Mouse (Mus musculus) 416B (cell line): ENCODE data around the gene Klhl25.
"Not testable (repeated sequence)": the region's sequence is repeated elsewhere in the genome, so short reads cannot be mapped to it uniquely, and the experiment has no call there.

Experiments used
- DNase-seq: peaks from one replicate; pipeline ENCODE4 v3.0.0; 2011; ENCODE audit warnings: low read depth

Klhl25 gene

GRCm38 (mm10) chr7:75873216-75873615, 25.1 kb downstream of the Klhl25 start:
- DNase-seq: peak; percentile 13

- no peak for DNase-seq
Observed at GRCm38 (mm10) chr7:75873746-75874145, 25.6 kb downstream of the Klhl25 start.

- DNase-seq: not testable (repeated sequence)
Observed at GRCm38 (mm10) chr7:75879436-75879835, 31.3 kb downstream of the Klhl25 start.

GRCm38 (mm10) chr7:75880236-75880635, 32.1 kb downstream of the Klhl25 start:
- no peak for DNase-seq

GRCm38 (mm10) chr7:75880650-75881049, 32.5 kb downstream of the Klhl25 start:
- DNase-seq: peak; percentile 81

GRCm38 (mm10) chr7:75881376-75881775, 33.3 kb downstream of the Klhl25 start:
- DNase-seq: peak; percentile 72

GRCm38 (mm10) chr7:75881791-75882190, 33.7 kb downstream of the Klhl25 start:
- DNase-seq: peak; percentile 12

- DNase-seq: no peak
Observed at GRCm38 (mm10) chr7:75891466-75891865, 43.4 kb downstream of the Klhl25 start.

- DNase-seq: peak; percentile 91
Observed at GRCm38 (mm10) chr7:75892737-75893136, 44.6 kb downstream of the Klhl25 start.

- DNase-seq: no peak
Observed at GRCm38 (mm10) chr7:75893709-75894108, 45.6 kb downstream of the Klhl25 start.

GRCm38 (mm10) chr7:75897041-75897440, 48.9 kb downstream of the Klhl25 start:
- DNase-seq: no peak

- no peak for DNase-seq
Observed at GRCm38 (mm10) chr7:75899102-75899501, 51.0 kb downstream of the Klhl25 start.

GRCm38 (mm10) chr7:75899517-75899916, 51.4 kb downstream of the Klhl25 start:
- DNase-seq: peak; percentile 52

GRCm38 (mm10) chr7:75899954-75900353, 51.8 kb downstream of the Klhl25 start:
- DNase-seq: peak; percentile 67

GRCm38 (mm10) chr7:75905145-75905544, 57.0 kb downstream of the Klhl25 start:
- DNase-seq: no peak

- peak; percentile 79 for DNase-seq
Observed at GRCm38 (mm10) chr7:75910035-75910651, 62.0 kb downstream of the Klhl25 start.

- DNase-seq: no peak
Observed at GRCm38 (mm10) chr7:75910652-75911035, 62.5 kb downstream of the Klhl25 start.

- peak; percentile 70 for DNase-seq
Observed at GRCm38 (mm10) chr7:75913952-75914351, 65.8 kb downstream of the Klhl25 start.

GRCm38 (mm10) chr7:75915550-75915949, 67.4 kb downstream of the Klhl25 start:
- not testable (repeated sequence) for DNase-seq

GRCm38 (mm10) chr7:75917662-75918061, 69.6 kb downstream of the Klhl25 start:
- no peak for DNase-seq

GRCm38 (mm10) chr7:75919745-75920144, 71.6 kb downstream of the Klhl25 start:
- DNase-seq: not testable (repeated sequence)
